Mouse (Mus musculus) T-helper 2 cell (primary cell): ENCODE data around the gene Ppia.
"Not testable (repeated sequence)": the region's sequence is repeated elsewhere in the genome, so short reads cannot be mapped to it uniquely, and the experiment has no call there.

Experiments used
- in situ Hi-C: fragments of 300-600 bp; cut with MboI, MseI; formaldehyde crosslinking; loops from one replicate; pipeline ENCODE4 v1.15.1; 2025; ENCODE audit warnings: high pct_unique_total_duplicates

Ppia gene

DNA sequence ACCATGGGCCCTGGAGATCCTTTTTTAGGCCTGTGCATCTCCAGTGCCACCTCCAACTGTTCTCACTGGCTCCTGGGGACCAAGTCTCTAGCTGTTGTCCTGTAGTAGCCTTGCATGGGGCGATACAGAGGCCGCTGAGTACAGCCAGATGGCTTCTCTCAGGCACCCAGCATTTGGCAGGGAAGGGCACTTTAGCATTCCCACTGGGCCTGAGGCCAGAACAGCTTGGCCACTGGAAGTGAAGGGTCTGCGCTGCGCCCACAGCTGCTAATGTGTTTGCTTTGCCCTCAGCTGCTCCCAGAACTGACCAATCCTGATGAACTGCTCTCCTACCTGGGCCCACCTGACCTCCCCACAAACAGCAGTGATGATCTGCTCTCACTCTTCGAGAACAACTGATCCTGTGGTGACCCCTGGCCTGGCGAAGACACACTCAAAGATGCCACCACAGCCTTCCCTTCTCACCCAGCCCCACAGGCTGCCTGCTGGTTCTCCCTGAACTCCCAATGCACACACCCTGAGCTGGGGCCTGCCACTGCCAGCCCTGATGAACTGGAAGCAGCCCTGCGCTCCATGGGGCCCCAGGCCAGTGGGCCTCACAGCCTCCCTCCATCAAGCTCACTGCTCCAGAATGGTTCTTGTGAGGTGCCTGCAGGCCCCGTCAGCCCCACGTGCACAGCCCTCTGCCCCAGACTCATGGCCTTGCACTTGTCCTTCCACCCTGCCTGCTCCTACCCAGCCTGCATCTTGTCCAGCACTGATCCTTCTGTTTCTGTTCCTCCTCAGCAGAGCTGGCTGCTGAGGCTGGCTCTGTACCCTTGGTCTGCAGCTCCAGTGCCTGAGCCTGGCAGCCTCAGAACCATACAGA lies 10.3 kb upstream of the Ppia start:
- in situ Hi-C loops = no loop called here

- in situ Hi-C loops = no loop called here
Observed at GRCm38 (mm10) chr11:6405591-6406081, 9.6 kb upstream of the Ppia start.

- in situ Hi-C loops = no loop called here
Observed at GRCm38 (mm10) chr11:6406251-6407161, 8.7 kb upstream of the Ppia start.

DNA sequence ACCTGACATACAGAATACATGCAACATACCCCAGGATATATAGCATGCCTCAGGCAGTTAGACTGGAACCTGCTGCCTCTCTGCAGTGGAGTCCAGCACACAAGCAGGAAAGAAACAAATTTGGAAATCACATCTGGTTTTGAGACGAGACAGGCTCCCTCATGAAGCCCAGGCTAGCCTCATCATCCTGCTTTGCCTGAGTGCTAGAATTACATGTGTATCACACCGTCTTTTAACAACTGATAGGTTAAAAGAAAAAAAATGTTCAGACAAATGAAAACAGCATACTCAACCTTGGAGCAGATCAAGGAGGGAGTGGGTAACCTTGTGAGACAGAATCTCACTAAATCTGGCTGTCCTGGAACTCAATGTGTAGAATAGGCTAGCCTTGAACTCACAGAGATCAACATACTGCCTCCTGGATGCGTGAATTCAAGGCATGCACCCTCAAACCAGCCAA lies 8.1 kb upstream of the Ppia start:
- in situ Hi-C loops = no loop called here

GRCm38 (mm10) chr11:6410050-6410602 lies 5.1 kb upstream of the Ppia start:
- in situ Hi-C loops = no loop called here

DNA sequence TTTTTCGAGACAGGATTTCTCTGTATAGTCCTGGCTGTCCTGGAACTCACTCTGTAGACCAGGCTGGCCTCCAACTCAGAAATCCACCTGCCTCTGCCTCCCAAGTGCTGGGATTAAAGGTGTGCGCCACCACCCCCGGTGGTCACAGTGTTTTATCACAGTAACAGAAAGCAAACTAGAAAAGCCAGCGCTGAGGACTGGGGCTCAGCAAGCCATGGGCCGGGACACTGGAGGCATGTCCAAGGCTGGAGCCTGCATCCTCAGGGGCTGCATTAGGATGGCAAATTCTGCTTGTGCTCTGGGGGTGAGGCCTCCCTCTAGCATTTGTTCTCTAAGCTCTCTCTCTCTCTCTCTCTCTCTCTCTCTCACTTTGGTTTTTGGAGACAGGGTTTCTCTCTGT lies 4.5 kb upstream of the Ppia start:
- in situ Hi-C loops = not testable (repeated sequence)

- in situ Hi-C loops = no loop called here
Observed at GRCm38 (mm10) chr11:6411684-6412083, 3.6 kb upstream of the Ppia start.

DNA sequence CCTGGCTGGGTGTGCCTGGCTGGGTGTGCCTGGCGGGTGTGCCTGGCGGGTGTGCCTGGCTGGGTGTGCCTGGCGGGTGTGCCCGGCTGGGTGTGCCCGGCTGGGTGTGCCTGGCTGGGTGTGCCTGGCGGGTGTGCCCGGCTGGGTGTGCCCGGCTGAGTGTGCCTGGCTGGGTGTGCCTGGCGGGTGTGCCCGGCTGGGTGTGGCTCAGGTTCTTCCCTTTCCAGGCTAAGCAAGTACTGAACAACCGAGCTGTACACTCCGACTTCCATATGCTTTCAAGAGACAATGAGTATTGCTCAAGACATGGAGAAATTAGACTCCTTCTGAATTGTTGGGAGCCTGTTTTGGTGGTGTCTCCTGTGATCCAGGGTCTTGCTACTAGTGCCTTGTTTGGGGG lies 2.0 kb upstream of the Ppia start:
- in situ Hi-C loops = no loop called here

GRCm38 (mm10) chr11:6415551-6416404 lies 535 bp downstream of the Ppia start:
- in situ Hi-C loops = no loop called here

DNA sequence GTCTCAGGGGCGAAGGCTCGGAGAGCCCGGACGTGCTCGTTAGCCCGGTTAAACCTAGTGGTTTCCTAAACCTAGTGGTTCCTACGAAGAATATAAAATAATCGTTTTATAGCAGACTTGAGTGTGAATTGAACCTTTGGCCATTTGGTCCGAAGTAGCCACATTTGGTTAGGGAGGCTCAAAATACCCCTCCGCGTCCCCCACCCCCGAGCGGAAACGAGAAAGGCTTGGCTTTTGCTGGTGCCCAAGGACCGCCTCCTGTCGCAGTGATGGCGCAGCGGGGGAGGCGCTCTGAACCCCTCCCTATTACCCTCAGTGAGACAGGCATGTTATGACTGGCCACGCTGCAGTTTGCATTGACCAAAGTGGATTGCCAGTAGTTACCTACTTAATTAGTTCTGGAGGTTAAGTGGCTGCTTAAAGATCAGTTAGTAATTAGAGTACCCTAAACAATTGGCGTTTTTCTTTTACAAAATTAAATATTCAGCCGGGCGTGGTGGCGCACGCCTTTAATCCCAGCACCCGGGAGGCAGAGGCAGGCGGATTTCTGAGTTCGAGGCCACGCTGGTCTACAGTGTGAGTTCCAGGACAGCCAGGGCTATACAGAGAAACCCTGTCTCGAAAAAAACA lies 1.3 kb downstream of the Ppia start:
- in situ Hi-C loops = no loop called here

DNA sequence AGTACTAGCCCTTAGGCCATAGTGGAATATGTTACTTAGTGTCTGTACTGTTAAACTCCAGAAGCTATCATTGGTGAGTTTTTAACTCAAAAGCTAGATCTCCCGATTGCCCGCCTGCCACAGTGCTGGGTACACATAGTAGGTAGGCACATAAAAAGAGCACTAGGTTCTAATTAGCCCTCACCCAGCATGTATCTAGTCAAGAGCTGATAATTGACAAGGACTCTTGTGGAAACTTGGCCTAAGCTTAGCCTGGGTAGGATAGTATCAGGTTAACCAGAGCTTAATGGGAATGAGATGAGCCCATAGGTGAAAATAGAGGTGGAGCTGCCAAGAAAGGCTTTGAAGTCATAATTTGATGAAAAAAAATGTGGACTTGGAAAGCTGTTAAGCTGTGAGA lies 1.8 kb downstream of the Ppia start:
- in situ Hi-C loops = no loop called here

DNA sequence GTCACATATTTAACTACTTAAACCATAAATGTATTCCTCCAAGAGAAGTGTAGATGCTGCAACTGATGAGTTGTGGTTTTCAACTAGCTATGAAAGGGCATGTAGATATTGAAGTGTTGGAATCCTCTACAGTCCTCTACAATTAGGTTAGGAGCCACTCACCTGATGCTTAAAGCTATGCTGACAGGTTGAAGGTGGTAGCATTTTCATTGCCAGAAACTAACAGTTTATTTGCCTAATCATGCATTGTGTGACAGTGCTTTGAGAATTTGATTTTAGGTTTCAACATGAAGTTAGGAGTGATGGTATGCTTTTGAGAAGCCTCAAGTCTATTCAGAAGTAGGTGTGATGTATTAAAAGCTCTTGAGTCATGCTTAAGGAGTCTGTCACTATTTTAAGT lies 2.2 kb downstream of the Ppia start:
- in situ Hi-C loops = no loop called here

GRCm38 (mm10) chr11:6418751-6419150 lies 3.5 kb downstream of the Ppia start:
- in situ Hi-C loops = no loop called here

- in situ Hi-C loops = not testable (repeated sequence)
Observed at GRCm38 (mm10) chr11:6419156-6419555, 3.9 kb downstream of the Ppia start.

DNA sequence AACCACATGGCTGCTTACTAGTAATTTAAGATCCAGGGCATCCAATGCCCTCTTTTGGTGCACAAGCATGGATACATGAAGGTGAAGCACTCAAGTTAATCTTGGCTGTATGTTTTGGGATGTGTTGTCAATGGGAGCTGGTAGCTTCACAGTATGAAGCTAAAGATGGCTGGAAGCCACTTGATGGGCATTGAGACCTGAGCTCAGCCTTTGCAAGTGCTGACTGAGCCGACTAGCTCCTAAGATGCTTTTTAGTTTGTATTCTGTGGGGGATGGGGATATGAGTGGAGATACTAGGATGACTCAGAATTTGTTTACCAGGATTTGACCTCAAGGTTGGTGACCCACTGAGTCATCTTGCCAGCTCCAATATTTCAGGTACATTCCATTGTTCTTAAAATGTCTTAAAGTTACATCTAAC lies 5.0 kb downstream of the Ppia start:
- in situ Hi-C loops = no loop called here

- in situ Hi-C loops = no loop called here
Observed at GRCm38 (mm10) chr11:6420722-6421350, 5.6 kb downstream of the Ppia start.

- in situ Hi-C loops = no loop called here
Observed at GRCm38 (mm10) chr11:6430186-6430585, 14.9 kb downstream of the Ppia start.

DNA sequence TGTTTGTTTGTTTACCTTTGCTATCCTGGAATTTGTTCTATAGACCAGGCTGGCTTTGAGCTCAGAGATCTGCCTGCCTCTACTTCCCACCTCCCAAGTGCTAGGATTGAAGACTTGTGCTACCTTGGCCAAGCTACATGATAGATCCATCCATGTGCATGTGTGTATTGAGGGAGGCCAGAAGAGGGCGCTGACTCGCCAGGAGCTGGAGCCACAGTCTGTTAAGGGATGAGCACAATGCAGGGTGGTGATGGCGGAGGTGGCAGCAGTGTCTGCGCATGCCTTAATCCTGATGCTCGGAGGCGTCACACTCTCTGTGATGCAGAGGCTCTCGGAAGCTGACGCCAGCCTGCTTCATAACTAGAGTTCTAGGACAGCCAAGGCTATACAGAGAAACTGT lies 21.2 kb downstream of the Ppia start:
- in situ Hi-C loops = no loop called here

DNA sequence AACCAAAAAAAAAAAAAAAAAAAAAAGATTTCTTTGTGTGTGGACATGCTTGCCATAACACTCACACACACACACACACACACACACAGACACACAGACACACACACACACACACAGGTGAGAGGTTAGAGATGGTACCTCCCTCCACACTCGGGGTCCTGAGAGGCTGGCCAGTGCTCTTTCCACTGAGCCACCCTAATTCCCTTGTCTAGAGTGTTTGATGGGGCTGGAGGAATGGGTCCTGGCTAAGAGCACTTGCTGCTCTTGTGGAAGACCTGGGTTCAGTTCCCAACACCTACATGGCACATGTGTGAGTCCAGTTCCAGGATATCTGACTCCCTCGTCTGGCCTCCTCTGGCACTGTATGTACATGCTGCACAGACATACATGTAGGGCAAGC lies 22.4 kb downstream of the Ppia start:
- in situ Hi-C loops = no loop called here

DNA sequence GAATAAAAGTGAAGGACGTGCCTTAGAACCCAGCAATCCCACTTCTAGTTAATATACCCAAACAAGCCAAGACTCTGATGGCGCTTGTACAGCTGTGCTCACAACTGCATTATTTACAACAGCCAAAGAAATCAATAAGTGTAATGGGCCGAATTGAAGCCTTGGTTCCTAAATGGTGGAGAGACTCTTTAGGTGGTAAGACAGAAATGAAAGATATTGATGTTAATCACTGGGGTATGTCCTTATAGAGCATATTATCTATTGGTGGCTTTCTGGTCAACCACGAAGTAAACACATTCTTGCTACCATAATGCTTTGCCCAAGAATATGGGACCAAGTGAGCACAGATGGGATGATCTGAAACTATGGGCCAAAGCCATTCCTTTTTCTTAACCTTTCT lies 24.9 kb downstream of the Ppia start:
- in situ Hi-C loops = no loop called here
